Mouse (Mus musculus): ENCODE results near the gene Mtfr1l. TPM values are rescaled to one million over a fixed set of nuclear protein-coding genes. Genes with fewer than 3 reads are reported as not detected.
A peak's percentile ranks its signal among the peaks of the same experiment; 100 is the strongest.

Mtfr1l gene
- total RNA-seq, 2 experiments from 2014 or later: 131 to 136 TPM

DNA sequence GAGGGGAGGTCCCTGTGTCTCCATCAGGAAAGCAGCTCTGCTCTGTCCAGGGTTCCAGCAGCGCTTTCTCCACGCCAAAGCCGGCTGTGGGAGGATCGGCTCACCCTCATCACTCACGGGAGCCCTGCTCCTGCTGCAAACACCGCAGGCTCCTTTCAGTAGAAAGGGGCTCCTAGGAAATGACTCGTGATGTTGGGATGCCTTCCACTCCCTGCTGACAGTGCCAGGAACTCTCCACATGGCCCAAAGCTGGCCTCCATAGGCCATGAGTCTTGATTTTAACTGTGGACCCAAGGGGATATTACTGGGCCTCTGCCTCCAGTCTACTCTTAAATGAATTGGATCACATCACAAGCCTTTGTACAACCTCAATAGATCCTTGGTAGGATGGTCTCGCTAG lies 34.6 kb upstream of the Mtfr1l start:
- intact Hi-C loops (cut with DNase I): no loop called here
- Histone ChIP-seq H3K27ac (no peak overlapping the region), H3K4me3 (no peak overlapping the region)
- TF ChIP-seq CTCF (IDR thresholded peaks at IDR 0.05): no peak
- DNase-seq: no peak

DNA sequence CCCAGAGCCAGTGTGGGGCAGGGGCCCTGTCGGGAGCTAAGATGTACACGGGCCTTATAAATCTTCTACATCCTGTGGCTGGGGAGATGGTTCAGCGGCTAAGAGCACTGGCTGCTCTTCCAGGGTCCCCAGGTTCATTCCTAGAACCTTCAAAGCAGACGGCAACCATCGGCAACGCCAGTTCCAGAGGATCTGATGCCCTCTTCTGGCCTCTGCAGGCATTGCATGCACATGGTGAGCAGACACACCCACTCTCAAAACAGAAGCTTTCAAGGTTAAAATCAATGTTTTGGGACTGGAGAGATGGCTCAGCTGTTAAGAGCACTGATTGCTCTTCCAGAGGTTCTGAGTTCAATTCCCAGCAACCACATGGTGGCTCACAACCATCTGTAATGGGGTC lies 34.0 kb upstream of the Mtfr1l start:
- DNase-seq: no peak
- Histone ChIP-seq H3K27ac (no peak overlapping the region), H3K4me3 (no peak overlapping the region)
- peak; percentile 56 for TF ChIP-seq CTCF (IDR thresholded peaks at IDR 0.05)
- intact Hi-C loops (cut with DNase I): no loop called here

DNA sequence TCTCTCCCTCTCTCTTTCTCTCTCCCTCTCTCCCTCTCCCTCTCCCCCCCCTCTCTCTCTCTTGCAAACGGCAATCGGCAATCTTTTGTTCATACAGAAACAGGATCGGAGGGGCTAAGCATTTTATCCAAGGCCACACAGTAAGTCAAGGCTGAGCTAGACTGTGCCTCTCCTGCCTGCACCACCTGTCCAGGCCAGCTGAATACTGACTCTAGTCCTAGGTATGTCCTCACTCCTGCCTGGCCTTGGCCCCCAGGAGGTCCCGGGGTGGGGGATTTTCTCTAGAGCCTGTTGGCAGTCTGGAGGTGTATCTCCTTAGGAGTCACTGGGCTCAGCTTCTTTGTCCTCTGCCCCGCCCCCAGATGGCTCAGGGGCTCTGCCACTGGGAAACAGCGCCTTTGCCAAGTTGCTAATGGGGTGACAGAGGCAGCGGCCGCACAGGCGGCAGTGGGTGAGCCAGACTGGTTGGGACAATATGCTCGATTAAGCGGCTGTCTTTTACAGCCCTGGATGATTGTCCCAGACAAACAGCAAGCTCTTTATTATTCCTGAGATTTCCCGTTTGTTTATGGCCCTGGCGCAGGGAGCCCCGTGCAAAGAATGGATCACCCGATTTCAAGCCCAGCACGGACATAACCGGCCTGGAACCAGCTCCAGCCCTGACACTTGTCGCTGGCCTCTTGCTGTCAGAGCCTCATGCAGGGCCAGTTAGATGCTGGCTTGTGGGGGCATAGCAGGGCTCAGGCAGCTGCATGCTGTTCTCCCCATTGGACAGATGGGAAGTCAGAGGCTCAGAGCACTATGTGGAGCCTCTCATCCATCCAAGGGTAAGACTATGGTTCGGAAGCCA lies 32.4 kb upstream of the Mtfr1l start:
- Histone ChIP-seq H3K27ac (no peak overlapping the region), H3K4me3 (no peak overlapping the region)
- intact Hi-C loops (cut with DNase I): no loop called here
- no peak for TF ChIP-seq CTCF (IDR thresholded peaks at IDR 0.05)
- DNase-seq: peak; percentile 43

DNA sequence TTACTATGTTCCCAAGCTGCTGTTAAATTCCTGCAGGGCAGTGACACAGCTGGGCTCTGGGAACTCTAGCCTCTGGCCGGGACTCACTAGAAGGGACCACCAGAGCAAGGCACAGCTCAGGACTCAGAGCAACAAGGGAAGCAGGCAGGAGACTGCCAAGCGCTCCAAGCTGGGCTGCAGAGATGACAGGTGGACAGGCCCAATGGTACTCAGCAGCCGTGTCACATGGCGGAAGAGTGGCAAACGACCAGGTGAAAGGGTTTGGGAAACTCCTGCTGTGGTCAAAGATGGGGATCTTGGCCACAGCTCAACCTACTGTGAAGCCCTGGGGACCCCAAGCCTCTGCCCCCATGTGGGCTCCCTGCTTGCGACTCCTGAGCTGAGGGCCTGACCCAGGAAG lies 28.9 kb upstream of the Mtfr1l start:
- no peak overlapping the region for H3K4me3 ChIP-seq
- no peak for DNase-seq
- TF ChIP-seq CTCF (IDR thresholded peaks at IDR 0.05): no peak
- no peak overlapping the region for H3K27ac ChIP-seq
- intact Hi-C loops (cut with DNase I): no loop called here

DNA sequence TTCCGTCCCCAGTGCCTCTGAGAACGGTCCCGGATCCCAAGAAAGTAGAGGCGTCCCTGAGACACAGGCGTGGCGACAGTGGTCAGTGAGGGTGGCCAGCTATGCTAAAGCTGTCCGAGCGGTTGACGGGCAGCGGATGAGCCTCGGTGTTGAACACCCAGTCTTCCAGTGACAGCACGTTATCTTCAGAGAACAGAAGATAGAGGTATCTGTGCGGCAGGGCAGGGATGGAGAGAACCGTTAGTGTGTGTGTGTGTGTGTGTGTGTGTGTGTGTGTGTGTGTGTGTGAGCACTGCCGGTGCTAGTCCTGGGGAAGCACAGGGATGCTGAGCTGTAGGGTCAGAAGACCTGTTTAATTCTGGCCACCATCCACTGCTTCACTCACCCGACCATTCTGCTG lies 28.4 kb upstream of the Mtfr1l start:
- no peak overlapping the region for H3K27ac ChIP-seq
- no peak overlapping the region for H3K4me3 ChIP-seq
- intact Hi-C loops (cut with DNase I): no loop called here
- DNase-seq: no peak
- TF ChIP-seq CTCF (IDR thresholded peaks at IDR 0.05): no peak

DNA sequence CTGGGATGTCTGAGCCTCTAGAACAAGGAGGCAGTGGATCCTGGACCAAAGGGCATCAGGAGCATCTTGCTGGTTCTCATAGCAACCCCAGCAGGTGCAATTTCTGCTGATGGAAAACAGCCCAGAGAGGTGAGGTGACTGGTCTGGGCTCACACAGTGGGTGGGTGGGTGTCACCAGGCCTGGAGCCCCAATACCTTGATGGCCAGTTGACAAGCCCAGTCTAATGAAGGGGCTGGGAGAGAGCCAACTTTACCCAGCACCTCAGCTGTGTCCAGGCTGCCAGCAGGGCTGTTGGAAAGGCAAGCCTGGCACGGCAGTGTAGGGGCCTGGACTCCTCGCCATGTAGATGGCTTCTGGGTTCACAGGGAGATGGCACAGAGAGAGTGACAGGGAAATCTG lies 26.8 kb upstream of the Mtfr1l start:
- Histone ChIP-seq H3K27ac (no peak overlapping the region), H3K4me3 (no peak overlapping the region)
- DNase-seq: no peak
- no peak for TF ChIP-seq CTCF (IDR thresholded peaks at IDR 0.05)
- intact Hi-C loops (cut with DNase I): no loop called here

DNA sequence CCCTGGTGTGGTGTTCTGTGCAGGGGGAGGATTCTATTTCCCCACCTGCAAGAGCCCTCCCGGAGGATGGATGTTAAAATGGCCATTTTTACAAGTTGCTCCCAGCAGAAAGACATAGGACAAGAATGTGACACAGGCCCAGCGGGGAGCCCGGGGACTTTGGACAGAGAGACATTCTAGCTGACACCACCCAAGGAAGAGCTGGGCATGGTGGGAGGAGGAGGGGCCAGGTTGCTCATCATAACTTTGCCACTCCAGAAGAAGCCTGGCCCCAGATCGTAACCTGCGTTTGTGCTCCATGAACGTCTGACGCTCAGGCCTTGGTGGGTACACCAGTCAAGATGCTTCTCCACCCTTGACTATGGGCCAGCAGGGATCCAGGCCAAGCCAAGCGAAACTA lies 25.5 kb upstream of the Mtfr1l start:
- no peak for DNase-seq
- Histone ChIP-seq H3K4me3 (no peak overlapping the region), H3K27ac (no peak overlapping the region)
- TF ChIP-seq CTCF (IDR thresholded peaks at IDR 0.05): no peak
- intact Hi-C loops (cut with DNase I): no loop called here

DNA sequence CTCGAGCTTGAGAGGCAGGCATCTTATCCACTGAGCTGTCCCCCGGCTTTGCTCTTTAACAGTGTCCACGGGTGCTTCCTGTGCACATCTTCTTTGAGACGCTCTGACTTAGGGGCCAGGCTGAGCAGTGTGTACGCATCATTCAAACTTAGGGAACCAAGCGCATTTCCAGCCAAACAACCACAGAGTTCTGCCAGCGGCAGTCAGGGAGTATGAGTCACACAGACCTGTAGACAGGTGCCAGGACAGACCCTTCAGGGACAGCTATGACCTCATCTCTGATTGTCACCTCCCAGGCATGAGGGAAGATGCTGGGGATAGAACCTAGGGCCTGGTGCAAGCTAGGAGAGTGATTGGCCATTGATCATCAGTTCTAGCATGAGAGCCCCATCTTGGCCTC lies 24.0 kb upstream of the Mtfr1l start:
- intact Hi-C loops (cut with DNase I): no loop called here
- no peak for DNase-seq
- no peak for TF ChIP-seq CTCF (IDR thresholded peaks at IDR 0.05)

DNA sequence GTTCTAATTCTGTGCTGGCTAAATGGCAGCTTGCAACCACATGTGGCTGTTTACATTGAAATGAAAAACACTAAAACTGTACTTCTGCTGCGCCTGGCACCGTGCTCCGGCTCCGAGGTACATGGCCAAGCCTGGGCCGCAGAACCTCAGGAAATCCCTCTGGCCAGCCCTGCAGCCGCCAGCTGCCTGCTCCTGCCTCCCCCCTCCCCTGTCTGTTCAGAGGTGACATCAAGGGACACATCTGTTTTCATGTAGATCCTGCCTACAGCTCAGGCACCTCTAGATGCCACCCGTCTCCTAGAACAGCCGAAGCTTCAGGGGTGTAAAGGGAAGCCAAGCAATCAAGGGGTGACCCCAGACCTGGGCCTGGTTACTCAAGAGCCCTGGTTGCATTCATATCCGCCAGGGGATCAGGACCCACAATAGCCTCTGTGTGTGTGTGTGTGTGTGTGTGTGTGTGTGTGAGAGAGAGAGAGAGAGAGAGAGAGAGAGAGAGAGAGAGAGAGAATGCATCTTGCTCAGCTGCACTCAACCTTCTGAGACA lies 23.5 kb upstream of the Mtfr1l start:
- peak overlapping the region; percentile 75 for H3K27ac ChIP-seq
- peak; percentile 51 for DNase-seq
- intact Hi-C loops (cut with DNase I): no loop called here
- TF ChIP-seq CTCF (IDR thresholded peaks at IDR 0.05): no peak
- H3K4me3 ChIP-seq: no peak overlapping the region; the same call in 1 of the 2 replicates

More for the DNA sequence above, 24.0 kb upstream of the Mtfr1l start:
- Histone ChIP-seq H3K27ac (no peak overlapping the region), H3K4me3 (no peak overlapping the region)

DNA sequence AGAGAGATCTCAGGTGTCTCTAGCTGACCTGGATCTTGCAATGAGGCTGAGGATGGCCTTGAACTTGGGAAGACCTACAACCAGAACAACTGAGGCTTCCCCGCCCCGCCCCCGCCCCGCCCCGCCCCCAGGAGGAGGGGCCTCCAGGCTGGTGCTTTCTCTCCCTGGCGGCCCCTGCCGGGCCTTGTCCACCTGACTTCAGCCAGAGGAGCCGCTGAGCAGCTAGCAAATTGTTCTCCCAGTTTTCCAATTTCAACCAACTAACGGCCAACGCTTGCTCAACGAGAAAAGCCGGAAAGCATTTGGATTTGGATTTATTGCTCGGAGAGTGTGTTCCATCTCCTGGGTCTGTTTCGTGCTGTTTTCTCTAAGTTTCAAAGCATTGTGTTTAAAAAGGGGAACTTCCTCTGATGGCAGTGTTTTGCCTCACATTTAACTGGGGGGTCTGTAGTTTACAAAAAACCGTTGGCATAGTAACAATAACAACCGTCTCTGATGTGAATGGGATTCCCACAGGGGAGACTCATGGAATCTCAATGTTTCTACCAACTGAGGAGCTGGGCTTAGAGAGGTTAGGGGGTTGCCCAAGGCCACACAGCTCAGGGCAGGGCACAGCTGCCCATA lies 22.6 kb upstream of the Mtfr1l start:
- Histone ChIP-seq H3K4me3 (no peak overlapping the region; the same call in 1 of the 2 replicates), H3K27ac (peak overlapping the region; percentile 75)
- DNase-seq: peak; percentile 54
- TF ChIP-seq CTCF (IDR thresholded peaks at IDR 0.05): no peak
- intact Hi-C loops (cut with DNase I): no loop called here

DNA sequence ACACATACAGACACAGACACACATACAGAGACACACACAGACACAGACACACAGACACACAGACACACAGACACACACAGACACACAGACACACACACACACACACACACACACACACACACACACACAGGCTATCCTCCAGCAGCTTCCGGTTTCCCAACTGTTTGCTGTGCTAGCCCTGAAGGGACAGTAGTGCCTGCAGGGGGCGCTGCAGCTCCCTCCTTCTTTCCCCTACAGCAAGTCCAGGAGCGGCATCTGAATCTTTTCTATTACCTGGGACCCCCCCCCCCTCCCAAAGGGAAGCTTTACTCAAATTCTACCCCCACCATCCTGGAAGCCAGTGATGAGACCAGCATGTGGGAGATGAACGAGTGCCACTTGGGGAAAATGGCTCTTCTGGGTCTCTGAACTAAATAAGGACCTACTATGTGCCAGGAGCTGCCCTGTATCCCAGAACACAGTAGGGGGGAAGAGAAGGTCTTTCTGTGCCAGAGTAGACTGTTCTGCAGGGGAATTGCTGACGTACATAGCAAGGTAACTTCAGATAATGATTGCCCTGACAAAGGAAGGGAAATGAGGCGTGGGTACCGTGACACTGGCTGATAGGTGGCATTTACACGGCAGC lies 20.9 kb upstream of the Mtfr1l start:
- DNase-seq: peak; percentile 63
- Histone ChIP-seq H3K27ac (no peak overlapping the region), H3K4me3 (no peak overlapping the region)
- peak; percentile 52 for TF ChIP-seq CTCF (IDR thresholded peaks at IDR 0.05)
- intact Hi-C loops (cut with DNase I): no loop called here

DNA sequence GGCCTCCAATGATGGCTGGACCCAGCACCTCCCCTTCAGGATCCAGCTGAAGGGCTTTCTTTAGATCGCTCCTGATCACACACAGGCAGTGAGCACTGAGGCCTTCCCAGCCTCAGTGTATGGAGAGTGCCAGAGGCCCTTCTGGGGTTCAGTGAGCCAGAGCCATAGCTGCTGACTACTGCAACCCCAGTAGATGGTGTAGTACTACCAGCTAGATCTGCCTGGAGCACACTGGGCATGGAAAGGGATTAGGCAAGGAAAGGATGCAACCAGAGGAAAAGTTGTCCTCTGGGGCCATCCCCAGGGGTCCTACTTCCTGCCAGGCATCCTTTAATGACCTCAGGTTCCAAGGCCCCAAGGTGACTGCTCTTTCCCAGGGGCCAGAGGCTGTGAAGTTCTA lies 18.4 kb upstream of the Mtfr1l start:
- TF ChIP-seq CTCF (IDR thresholded peaks at IDR 0.05): peak; percentile 43; the same call in 1 of the 2 replicates
- no peak for DNase-seq
- H3K4me3 ChIP-seq: no peak overlapping the region
- H3K27ac ChIP-seq: no peak overlapping the region
- intact Hi-C loops (cut with DNase I): no loop called here

All from gastrocnemius, adult 2 months (tissue).